Mouse (Mus musculus): ENCODE measurements around the gene Cers5.

GRCm38 (mm10) chr15:99724292-99725021 is 48.2 kb downstream of the Cers5 start:
- TF ChIP-seq CTCF (IDR thresholded peaks at IDR 0.05; ENCODE audit: low read depth, low read length) = peak; percentile 22; the same call in 1 of the 2 replicates
- TF ChIP-seq POLR2A (IDR thresholded peaks at IDR 0.05; ENCODE audit: borderline replicate concordance, low read depth, low read length) = no peak
